Mouse (Mus musculus) midbrain, embryonic 12.5 days (tissue): Measurements from ENCODE around the gene Gm14214. TPM values are rescaled to one million over a fixed set of nuclear protein-coding genes. Genes with fewer than 3 reads are reported as not detected.

ENCODE experiments used
- ATAC-seq: fragments of 200-750 bp; cut with Nextera tagmentation; 2 replicates; pipeline ENCODE4 v1.8.0; 2017; ENCODE audit warnings: low read depth, moderate TSS enrichment, moderate library complexity; ENCODE audit not compliant: low FRiP score
- H3K27ac ChIP-seq: fragments of 300-500 bp; sonication (generic); replicated peaks from 2 replicates; pipeline ENCODE4 v1.5.1; 2016; ENCODE audit warnings: mild to moderate bottlenecking
- H3K27me3 ChIP-seq: fragments of 300-500 bp; sonication (generic); 2 replicates; pipeline ENCODE4 v1.6.1; 2016; ENCODE audit warnings: mild to moderate bottlenecking
- H3K36me3 ChIP-seq: fragments of 300-500 bp; sonication (generic); 2 replicates; pipeline ENCODE4 v1.6.1; 2016
- H3K4me1 ChIP-seq: fragments of 300-500 bp; sonication (generic); 2 replicates; pipeline ENCODE4 v1.6.1; 2016
- H3K4me2 ChIP-seq: fragments of 300-500 bp; sonication (generic); replicated peaks from 2 replicates; pipeline ENCODE4 v1.6.1; 2016; ENCODE audit warnings: mild to moderate bottlenecking, moderate library complexity
- H3K4me3 ChIP-seq: fragments of 300-500 bp; sonication (generic); 2 replicates; pipeline ENCODE4 v1.5.1; 2016; ENCODE audit warnings: mild to moderate bottlenecking
- H3K9ac ChIP-seq: fragments of 300-500 bp; sonication (generic); replicated peaks from 2 replicates; pipeline ENCODE4 v1.6.1; 2016; ENCODE audit warnings: mild to moderate bottlenecking, moderate library complexity
- H3K9me3 ChIP-seq: fragments of 300-500 bp; sonication (generic); 2 replicates; pipeline ENCODE4 v1.6.1; 2016; ENCODE audit warnings: mild to moderate bottlenecking
- WGBS: fragments of 180-500 bp; shearing (Covaris S2); methylation state at CpG from one replicate; pipeline ENCODE4 v1.1.7; 2016; 5-methylcytosine and 5-hydroxymethylcytosine counted together
- polyA plus RNA-seq: library from polyadenylated mRNA; unstranded; fragments of >200 nt; fragmentation: Nextera tagmentation; extraction: Ambion mirVana; gene quantifications from 2 replicates; pipeline ENCODE4 v1.2.1, GENCODE M21; 2016

Gene Gm14214
- not detected in 2 replicates for polyA plus RNA-seq

DNA sequence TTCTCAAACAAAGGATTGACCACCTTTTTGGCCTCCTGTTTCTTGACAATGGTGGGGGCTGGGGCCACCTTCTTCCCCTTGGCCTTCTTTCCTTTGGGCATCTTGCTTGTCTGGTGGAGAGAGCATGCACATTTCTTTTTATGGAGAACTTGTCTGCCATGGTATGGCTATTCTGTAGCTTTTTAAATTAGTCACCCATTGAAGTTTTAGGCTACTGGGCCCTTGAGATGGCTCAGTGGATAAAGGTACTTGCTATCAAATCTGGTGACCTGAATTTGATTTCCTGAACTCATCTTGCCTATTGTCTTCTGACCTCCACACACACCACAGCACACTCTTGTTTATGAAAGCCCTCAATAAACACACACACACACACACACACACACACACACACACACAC is at the start of gene Gm14214:
TSS of gene Gm14214 (minus strand) at position 101 of the 400 bp plus-strand sequence.
- Histone ChIP-seq H3K4me3 (no peak within 1 kb of the TSS), H3K9ac (no peak within 1 kb of the TSS), H3K27me3 (no peaks in the 10 kb centered on the region), H3K4me1 (0 out of 2 replicates have a peak, but pooled peaks cover 5% of the 10 kb centered on the region), H3K36me3 (no peaks in the 10 kb centered on the region), H3K4me2 (no peak within 1 kb of the TSS), H3K27ac (no peak within 1 kb of the TSS), H3K9me3 (no peaks in the 10 kb centered on the region; the same call in 1 of the 2 replicates)
- ATAC-seq = no peak

DNA sequence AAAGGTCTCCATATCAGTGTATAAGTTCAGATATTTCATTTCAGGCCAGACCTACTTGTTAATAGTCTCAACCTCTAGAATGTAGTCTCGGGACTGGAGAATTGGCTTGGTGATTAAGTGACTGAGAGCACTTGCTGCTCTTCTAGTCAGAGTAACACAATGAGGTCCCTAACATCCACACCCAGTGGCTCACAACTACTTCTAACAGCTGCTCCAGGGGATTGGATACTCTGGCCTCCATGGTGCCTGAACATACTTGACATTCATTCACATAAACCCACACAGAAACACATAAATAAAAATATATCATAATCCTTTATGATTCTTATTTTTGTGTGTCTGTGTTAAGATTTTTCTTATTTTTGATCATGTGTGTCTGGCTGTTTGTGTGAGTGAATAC is 48.8 kb upstream of the Gm14214 start:
- Histone ChIP-seq H3K27me3 (no peaks in the 10 kb centered on the region), H3K4me3 (no peak overlapping the region), H3K4me2 (no peak overlapping the region), H3K4me1 (peaks cover 18% of the 10 kb centered on the region), H3K27ac (no peak overlapping the region), H3K9me3 (no peaks in the 10 kb centered on the region), H3K9ac (no peak overlapping the region), H3K36me3 (no peaks in the 10 kb centered on the region)
- 84% methylated on average over 1 of the region's 1 CpGs for WGBS
- no peak for ATAC-seq

DNA sequence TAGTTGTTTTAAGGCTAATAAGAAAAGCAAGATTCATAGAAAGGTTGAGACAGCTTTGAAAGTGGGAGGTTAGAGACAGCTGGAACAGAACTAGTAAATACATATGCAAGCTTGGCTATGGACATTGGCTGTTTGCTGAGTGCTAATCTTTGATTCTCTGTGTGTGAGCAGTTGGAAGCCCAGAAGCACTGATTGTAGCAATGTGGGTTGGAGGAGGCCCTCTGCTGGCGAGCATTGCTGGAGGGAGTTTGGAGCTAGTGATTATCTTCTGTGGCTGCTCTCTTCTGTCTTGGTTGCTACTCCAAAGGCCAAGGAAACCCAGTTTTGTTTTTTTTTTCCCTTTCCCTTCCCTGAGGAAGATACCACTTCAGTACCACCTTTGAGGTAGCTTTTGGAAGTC is 48.0 kb upstream of the Gm14214 start:
- 39% methylated on average over 1 of the region's 1 CpGs for WGBS
- Histone ChIP-seq H3K36me3 (no peaks in the 10 kb centered on the region), H3K9ac (no peak overlapping the region), H3K4me2 (no peak overlapping the region), H3K27ac (0 out of 2 replicates have a peak overlapping the region, but pooled peaks have one; percentile 22), H3K27me3 (no peaks in the 10 kb centered on the region), H3K9me3 (no peaks in the 10 kb centered on the region), H3K4me1 (peaks cover 18% of the 10 kb centered on the region), H3K4me3 (no peak overlapping the region)
- ATAC-seq = no peak

DNA sequence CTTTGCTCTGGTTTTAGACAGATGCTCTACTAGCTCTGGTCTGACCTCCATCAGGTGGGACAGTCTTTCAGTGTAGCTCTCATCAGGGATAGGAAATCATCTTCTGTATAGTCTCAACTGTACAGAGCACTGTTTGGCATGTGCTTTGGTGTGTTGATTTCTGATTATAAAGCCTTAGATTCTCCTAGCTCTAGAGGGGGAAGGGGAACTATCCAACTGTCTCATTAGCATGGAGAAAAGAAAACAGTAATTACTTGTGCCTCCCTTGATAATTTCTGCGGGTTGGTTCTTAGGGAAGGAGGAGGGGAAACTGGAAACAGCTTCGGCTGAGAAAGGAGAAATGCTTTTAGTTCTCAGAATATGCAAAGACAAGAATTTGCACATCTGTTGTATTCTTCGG is 47.3 kb upstream of the Gm14214 start:
- Histone ChIP-seq H3K4me3 (no peak overlapping the region), H3K4me2 (no peak overlapping the region), H3K36me3 (no peaks in the 10 kb centered on the region), H3K4me1 (peaks cover 18% of the 10 kb centered on the region), H3K9me3 (no peaks in the 10 kb centered on the region), H3K9ac (peak overlapping the region; percentile 16; the same call in 1 of the 2 replicates), H3K27ac (peak overlapping the region; percentile 22; the same call in 1 of the 2 replicates), H3K27me3 (no peaks in the 10 kb centered on the region)
- ATAC-seq = no peak
- 54% methylated on average over 3 of the region's 3 CpGs for WGBS

DNA sequence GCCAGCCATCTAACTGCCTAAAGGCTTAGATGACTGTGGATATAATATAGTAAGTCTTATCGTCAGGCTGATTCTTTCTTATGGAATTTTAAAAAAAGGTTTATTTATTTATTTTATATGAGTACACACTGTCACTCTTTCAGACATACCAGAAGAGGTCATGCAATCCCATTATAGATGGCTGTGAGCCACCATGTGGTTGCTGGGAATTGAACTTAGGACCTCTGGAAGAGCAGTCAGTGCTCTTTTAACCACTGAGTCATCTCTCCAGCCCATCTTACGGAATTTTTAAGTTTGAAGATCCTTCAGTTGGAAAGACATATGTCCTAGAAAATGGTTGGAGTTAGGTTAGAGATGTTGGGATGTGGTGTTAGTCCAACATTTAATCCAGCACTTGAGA is 43.6 kb upstream of the Gm14214 start:
- Histone ChIP-seq H3K27me3 (no peaks in the 10 kb centered on the region), H3K4me3 (no peak overlapping the region), H3K9me3 (no peaks in the 10 kb centered on the region), H3K27ac (no peak overlapping the region), H3K4me2 (no peak overlapping the region), H3K4me1 (peaks cover 20% of the 10 kb centered on the region), H3K9ac (no peak overlapping the region), H3K36me3 (no peaks in the 10 kb centered on the region)
- WGBS = 86% methylated on average over 2 of the region's 2 CpGs
- ATAC-seq = no peak

DNA sequence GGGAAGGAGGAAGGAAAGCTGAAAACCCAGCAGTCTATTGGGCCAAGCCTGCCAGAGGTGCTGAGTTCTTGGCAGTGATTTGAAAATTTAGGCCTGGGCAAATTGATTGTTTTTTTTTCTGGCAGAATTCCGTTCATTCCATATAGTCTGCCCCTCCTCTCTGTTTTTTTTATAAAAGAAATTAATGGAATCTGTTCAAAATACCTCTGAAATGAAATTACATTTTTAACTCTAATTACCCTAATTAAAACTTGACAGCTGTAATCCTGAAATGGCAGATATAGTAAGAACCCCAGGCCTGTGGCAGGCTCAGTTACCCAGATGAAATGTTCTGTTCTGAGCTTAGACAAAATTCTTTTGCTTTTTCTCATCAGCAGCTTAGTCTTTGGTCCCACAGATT is 41.0 kb upstream of the Gm14214 start:
- ATAC-seq = no peak
- peaks cover 8% of the 10 kb centered on the region; the same call in 1 of the 2 replicates for H3K4me1 ChIP-seq
- no peaks in the 10 kb centered on the region for H3K36me3 ChIP-seq
- no peak overlapping the region for H3K27ac ChIP-seq
- no peak overlapping the region for H3K4me3 ChIP-seq
- no peaks in the 10 kb centered on the region for H3K9me3 ChIP-seq
- H3K4me2 ChIP-seq = no peak overlapping the region
- H3K9ac ChIP-seq = no peak overlapping the region
- no peaks in the 10 kb centered on the region for H3K27me3 ChIP-seq
- WGBS = 88% methylated on average over 1 of the region's 1 CpGs

DNA sequence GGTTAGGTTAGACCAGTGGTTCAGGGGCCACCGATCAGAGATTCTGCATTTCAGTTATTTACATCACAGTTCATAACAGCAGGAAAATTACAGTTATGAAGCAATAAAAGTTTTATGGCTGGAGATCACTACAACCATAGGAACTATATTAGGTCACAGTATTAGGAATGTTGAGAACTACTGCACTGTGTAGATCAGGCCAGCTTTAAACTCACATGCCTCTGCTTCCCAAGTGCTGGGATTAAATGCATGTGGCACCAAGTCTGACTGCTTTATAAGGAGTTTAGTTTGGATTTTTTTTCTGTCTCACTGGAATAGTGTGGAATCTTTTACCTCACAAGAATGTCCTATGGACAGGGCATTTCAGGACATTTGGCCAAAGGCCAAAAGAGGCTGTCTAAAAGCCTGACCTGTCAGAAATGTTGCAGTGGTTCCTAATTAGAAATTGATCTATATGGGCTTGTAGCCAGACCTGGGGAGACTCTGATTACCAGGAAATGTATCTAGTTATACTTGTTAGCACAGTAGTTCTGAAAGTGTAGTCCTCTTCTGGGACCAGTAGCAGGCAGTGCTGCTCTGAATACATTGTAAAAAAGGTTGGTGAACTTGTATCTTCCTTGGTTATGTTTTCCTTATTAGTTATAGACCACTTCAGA is 39.4 kb upstream of the Gm14214 start:
- no peak overlapping the region for H3K9ac ChIP-seq
- H3K9me3 ChIP-seq = no peaks in the 10 kb centered on the region
- no peaks in the 10 kb centered on the region for H3K36me3 ChIP-seq
- no peak overlapping the region for H3K4me2 ChIP-seq
- WGBS = 96% methylated on average over 1 of the region's 1 CpGs
- H3K4me1 ChIP-seq = peaks cover 11% of the 10 kb centered on the region; the same call in 1 of the 2 replicates
- no peak overlapping the region for H3K4me3 ChIP-seq
- H3K27me3 ChIP-seq = no peaks in the 10 kb centered on the region
- no peak for ATAC-seq
- no peak overlapping the region for H3K27ac ChIP-seq

DNA sequence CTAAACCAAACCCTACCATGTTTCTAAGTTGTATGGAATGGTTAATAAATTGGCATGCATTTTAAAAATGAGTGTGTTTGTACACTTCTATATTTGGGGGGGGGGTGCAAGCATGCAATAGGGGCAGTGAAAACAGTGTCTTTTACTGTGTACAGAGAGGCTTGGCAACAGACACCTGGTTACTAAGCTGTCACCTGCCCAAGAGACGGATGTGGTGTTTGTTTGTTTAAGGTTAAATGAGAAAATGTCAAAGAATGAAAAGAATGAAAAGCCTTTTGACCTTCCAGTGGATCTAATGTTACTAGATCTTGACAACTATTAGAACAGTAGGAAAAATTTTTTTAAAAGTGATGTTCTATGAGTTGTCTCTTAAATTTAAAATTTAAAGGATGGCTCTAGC is 37.9 kb upstream of the Gm14214 start:
- no peaks in the 10 kb centered on the region for H3K27me3 ChIP-seq
- no peak overlapping the region for H3K9ac ChIP-seq
- H3K36me3 ChIP-seq = no peaks in the 10 kb centered on the region
- H3K4me3 ChIP-seq = no peak overlapping the region
- H3K4me2 ChIP-seq = no peak overlapping the region
- no peaks in the 10 kb centered on the region for H3K9me3 ChIP-seq
- H3K27ac ChIP-seq = no peak overlapping the region
- no peak for ATAC-seq
- peaks cover 11% of the 10 kb centered on the region; the same call in 1 of the 2 replicates for H3K4me1 ChIP-seq
- 65% methylated on average over 1 of the region's 1 CpGs for WGBS

DNA sequence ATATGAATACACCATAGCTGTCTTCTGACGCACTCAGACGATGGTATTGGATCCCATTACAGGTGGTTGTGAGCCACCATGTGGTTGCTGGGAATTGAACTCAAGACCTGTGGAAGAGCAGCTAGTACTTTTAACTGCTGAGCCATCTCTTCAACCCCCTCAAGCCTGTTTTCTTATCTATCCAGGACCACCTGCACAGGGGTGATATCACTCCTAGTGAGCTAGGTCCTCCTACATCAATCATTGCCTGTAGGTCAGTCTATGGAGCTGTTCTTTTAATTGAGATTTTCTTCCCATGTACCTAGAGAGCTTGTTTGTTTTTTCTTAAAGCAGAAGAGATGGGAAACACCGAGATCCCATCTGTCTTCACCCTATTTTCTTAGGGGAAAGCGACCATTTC is 34.0 kb upstream of the Gm14214 start:
- H3K9me3 ChIP-seq = no peaks in the 10 kb centered on the region
- peaks cover 9% of the 10 kb centered on the region; the same call in 1 of the 2 replicates for H3K4me1 ChIP-seq
- no peak overlapping the region for H3K9ac ChIP-seq
- H3K36me3 ChIP-seq = no peaks in the 10 kb centered on the region
- no peak overlapping the region for H3K4me2 ChIP-seq
- H3K27ac ChIP-seq = no peak overlapping the region
- no peak overlapping the region for H3K4me3 ChIP-seq
- 80% methylated on average over 4 of the region's 4 CpGs for WGBS
- H3K27me3 ChIP-seq = no peaks in the 10 kb centered on the region
- ATAC-seq = no peak

DNA sequence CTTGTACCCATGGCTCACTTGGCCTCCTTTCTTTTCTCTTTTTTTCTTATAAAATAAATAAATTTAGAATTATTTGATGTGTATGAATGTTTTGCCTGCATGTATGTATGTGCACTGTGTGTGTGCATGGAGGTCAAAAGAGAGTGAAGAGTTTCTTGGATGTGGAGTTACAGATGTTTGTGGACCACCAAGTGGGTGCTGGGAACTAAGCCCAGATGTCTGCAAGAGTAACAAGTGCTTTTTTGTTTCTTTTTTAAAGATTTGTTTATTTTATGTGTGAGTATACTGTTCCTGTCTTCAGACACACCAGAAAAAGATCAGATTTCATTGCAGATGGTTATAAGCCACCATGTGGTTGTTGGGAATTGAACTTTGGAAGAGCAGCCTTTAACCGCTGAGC is 33.5 kb upstream of the Gm14214 start:
- no peaks in the 10 kb centered on the region for H3K36me3 ChIP-seq
- peaks cover 9% of the 10 kb centered on the region; the same call in 1 of the 2 replicates for H3K4me1 ChIP-seq
- no peak overlapping the region for H3K4me3 ChIP-seq
- H3K4me2 ChIP-seq = no peak overlapping the region
- H3K9me3 ChIP-seq = no peaks in the 10 kb centered on the region
- ATAC-seq = no peak
- H3K27me3 ChIP-seq = no peaks in the 10 kb centered on the region
- no peak overlapping the region for H3K9ac ChIP-seq
- WGBS = 92% methylated on average over 1 of the region's 1 CpGs
- no peak overlapping the region for H3K27ac ChIP-seq

DNA sequence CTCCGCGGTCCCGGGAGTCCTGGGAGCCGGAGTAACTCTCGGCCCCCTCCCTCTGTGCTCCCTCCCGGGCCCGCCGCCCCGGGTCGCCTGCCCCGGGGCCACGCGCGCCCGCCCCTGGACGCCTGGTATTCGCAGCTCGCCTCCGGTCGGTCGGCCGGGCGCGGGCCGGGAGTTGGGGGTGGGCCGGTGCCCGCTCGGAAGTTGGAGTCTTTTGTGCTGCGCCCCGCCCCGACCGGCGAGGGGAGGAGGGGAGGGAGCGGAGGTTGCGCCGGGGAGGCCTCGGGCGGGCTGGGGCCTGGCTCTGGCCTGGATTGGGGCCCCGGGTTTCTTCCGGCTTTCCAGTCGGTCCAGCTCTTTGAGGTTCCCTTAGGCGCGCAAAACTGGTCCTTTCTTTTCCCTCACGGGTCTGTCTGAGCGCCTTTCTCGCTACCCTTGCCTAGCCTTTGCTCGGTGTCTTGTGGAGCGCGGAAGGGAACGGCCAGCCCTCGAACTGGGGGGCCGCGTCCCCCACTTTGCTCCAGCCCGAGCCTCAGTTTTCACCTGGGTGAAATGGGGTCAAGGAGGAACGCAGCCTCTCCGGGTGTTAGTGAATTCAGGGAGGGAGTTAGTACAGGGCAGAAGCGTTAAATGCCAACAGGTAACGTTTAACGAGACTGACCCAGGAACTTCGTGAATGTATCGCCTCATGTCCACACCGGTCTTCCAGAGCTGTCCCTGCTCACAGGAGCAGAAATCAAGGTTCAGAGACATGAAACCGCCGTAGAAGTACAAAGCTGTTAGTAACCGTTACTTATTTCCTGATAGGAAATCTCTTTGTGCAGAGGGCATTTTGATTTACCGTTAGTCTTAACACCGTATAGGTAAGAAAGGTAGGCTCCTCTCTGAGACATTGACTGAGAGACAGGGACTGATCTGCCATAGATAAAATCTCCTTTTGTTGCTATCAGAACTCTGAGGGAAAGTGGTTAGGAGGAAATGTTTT is 22.1 kb upstream of the Gm14214 start:
- peak overlapping the region; percentile 98 for H3K4me3 ChIP-seq
- H3K4me1 ChIP-seq = peaks cover 37% of the 10 kb centered on the region
- ATAC-seq = peak; percentile 18
- no peaks in the 10 kb centered on the region for H3K36me3 ChIP-seq
- H3K4me2 ChIP-seq = peak overlapping the region; percentile 93
- H3K27ac ChIP-seq = peak overlapping the region; percentile 97
- under 1% methylated on average over 64 of the region's 67 CpGs for WGBS
- H3K9ac ChIP-seq = peak overlapping the region; percentile 93
- H3K27me3 ChIP-seq = no peaks in the 10 kb centered on the region
- H3K9me3 ChIP-seq = no peaks in the 10 kb centered on the region
